Mouse (Mus musculus): ENCODE data around the gene Fbf1. TPM values are rescaled to one million over a fixed set of nuclear protein-coding genes. Genes with fewer than 3 reads are reported as not detected.
"Not testable (repeated sequence)": the region's sequence is repeated elsewhere in the genome, so short reads cannot be mapped to it uniquely, and the experiment has no call there.

The Fbf1 gene
- polyA plus RNA-seq, 1 experiment, result 26.4 TPM

DNA sequence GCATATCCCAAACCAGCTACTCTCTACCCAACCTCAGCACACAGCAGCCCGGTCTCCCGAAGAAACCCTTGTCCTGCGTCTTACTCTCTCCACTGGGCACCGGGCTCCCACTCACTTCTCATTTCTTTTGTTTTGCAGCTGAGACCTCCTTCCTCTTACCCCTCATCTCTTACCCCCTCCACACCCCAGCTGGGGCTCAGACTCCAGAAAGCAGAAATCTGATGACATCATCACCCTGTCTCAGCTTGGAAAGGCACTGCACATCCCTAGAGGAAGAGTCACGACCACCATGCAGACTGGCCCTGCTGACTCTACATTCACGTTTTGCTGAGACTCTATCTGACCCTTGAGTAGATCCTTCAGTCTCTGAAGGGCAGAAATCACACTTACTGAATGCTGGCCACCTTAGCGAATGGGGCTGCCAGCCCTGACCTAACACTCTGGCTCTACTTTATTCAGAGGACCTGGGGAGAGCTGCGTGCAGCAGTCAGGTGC, 37.9 kb downstream of the Fbf1 start:
- H3K4me3 ChIP-seq (ENCODE audit: insufficient read depth, low read length), result peak overlapping the region; percentile 65
- peaks cover 23% of the 10 kb centered on the region for H3K4me1 ChIP-seq (ENCODE audit: control insufficient read depth, insufficient read depth, low read length)
- TF ChIP-seq POLR2A (IDR thresholded peaks at IDR 0.05; ENCODE audit: borderline replicate concordance, low read depth, low read length) (no peak), CTCF (IDR thresholded peaks at IDR 0.05; ENCODE audit: low read depth, low read length) (no peak)
- H3K27ac ChIP-seq (ENCODE audit: insufficient read depth, low read depth, low read length), result peak overlapping the region; percentile 89

DNA sequence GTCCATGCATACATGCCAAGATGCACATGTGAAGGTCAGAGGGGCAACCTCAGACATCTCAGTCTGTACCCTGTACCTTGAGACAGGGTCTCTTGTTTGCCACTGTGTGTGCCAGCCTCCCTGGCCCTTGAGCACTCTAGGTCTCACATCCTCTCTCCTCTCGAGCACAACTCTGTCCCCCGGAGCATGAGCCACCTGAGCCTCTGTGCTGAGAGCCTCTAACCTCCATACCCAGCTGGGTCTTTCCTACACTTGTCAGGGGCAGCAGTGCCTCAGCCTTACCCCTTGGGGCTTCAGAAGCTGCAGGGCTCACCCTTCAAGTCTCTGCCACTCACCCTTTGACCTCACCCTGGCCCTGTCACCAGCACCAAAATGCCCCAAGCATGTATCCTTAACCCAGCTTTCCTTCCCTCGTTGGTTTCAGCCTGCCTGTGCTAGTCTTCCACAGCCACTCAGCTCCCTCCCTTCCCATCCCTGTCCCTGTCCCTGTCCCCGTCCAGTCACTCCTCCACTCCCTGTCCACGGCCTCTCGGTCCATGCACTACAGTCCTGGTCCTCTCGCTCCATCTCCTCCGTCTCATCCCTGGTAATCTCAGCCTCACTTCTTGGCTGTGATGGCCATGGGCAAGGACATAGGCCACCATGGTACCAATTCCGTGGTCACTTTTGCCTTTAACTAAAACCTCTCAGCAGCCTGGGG, 38.7 kb downstream of the Fbf1 start:
- peak overlapping the region; percentile 65 for H3K4me3 ChIP-seq (ENCODE audit: insufficient read depth, low read length)
- peaks cover 23% of the 10 kb centered on the region for H3K4me1 ChIP-seq (ENCODE audit: control insufficient read depth, insufficient read depth, low read length)
- no peak for TF ChIP-seq CTCF (IDR thresholded peaks at IDR 0.05; ENCODE audit: low read depth, low read length)
- no peak for TF ChIP-seq POLR2A (IDR thresholded peaks at IDR 0.05; ENCODE audit: borderline replicate concordance, low read depth, low read length)
- peak overlapping the region; percentile 66 for H3K27ac ChIP-seq (ENCODE audit: insufficient read depth, low read depth, low read length)

DNA sequence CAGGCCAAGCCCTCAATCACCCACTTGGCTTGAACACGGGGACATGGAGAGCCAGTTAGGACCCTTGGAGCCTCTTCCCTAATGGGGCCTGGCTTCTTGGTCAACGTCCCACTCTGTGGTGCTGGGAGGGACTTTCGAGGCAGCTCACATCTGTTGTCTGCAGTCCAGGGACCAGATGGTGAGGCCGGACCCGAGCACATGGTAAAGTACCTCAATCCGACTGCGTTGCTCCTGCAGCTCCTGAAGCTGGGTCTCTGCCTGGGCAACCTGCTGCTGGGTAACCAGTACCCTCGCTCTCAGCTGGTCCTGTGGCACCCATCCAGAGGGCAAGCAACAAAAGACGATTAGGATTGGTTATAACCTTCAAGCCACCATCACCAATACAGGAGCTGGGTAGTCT, 40.0 kb downstream of the Fbf1 start:
- Histone ChIP-seq H3K4me3 (ENCODE audit: insufficient read depth, low read length) (no peak overlapping the region), H3K27ac (ENCODE audit: insufficient read depth, low read depth, low read length) (no peak overlapping the region), H3K4me1 (ENCODE audit: control insufficient read depth, insufficient read depth, low read length) (peaks cover 23% of the 10 kb centered on the region)
- TF ChIP-seq CTCF (IDR thresholded peaks at IDR 0.05; ENCODE audit: low read depth, low read length) (no peak), POLR2A (IDR thresholded peaks at IDR 0.05; ENCODE audit: borderline replicate concordance, low read depth, low read length) (no peak)

DNA sequence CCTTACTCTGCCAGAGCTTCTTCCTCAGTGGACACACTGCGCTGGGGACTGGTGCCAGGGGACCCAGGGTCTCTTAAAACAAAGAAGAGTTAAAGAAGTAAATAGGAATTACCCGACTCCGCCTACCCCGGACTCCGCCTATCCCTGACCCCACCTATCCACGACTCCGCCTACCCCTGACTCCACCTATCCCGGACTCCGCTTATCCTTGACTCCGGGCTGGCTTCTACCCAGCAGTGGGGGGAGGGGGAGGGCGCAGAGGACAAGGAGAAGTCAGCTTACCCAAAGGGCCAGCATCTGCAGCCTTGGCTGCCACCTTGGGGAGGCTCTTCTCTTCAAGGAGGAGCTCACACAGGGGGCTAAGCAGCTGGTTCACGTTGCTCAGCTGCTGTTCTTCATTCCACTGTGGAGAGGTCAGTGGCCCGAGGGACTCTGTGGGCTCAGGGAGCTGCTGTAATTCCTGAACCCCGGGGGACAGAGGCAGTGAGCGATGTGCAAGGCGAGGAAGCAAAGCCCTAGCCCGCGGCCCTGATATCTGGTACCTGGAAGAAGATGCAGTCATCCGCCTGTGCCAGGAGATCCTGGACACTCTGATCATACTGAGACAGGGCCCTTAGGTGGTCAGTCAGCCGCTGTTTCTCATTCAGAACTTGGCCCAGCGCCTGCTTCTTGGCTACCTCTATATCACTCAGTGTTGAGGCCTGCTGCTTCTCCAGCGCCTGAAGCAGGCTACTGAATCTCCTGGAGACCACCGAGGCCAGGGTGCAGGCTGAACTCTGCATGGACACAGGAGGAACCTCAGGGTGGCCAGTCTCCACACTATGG, 40.6 kb downstream of the Fbf1 start, which contains the start of gene Trim47:
Trim47 (minus strand) TSS at position 55 of the 825 bp plus-strand sequence.
- peaks cover 17% of the 10 kb centered on the region for H3K4me1 ChIP-seq (ENCODE audit: control insufficient read depth, insufficient read depth, low read length)

DNA sequence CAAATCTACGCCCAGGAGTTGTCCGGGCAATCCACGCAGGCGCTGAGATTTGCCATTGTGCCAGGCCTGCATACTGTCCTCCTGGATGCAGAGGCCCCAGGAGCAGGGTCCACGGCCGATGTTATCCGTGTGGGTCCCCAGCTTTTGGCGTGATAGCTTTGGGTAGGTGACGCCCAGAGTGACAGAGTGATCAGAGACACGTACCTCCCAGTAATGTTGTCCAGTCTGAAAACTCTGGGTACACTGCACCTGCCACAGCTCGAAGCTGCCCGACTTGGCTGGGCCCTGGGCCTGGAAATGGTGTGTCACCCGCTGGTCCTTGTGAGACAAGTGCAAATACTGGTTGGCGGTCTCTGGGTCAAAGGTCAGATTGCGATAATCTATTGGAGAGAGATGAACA, 41.7 kb downstream of the Fbf1 start:
- H3K27ac ChIP-seq (ENCODE audit: insufficient read depth, low read depth, low read length), result no peak overlapping the region
- no peak overlapping the region for H3K4me3 ChIP-seq (ENCODE audit: insufficient read depth, low read length)
- peaks cover 8% of the 10 kb centered on the region for H3K4me1 ChIP-seq (ENCODE audit: control insufficient read depth, insufficient read depth, low read length)
- TF ChIP-seq CTCF (IDR thresholded peaks at IDR 0.05; ENCODE audit: low read depth, low read length), result no peak
- TF ChIP-seq POLR2A (IDR thresholded peaks at IDR 0.05; ENCODE audit: borderline replicate concordance, low read depth, low read length), result no peak

More for the DNA sequence above, 40.6 kb downstream of the Fbf1 start, which contains the start of gene Trim47:
- H3K4me3 ChIP-seq (ENCODE audit: insufficient read depth, low read length), result no peak within 1 kb of the TSS
- H3K27ac ChIP-seq (ENCODE audit: insufficient read depth, low read depth, low read length), result no peak within 1 kb of the TSS
- TF ChIP-seq POLR2A (IDR thresholded peaks at IDR 0.05; ENCODE audit: borderline replicate concordance, low read depth, low read length) (no peak), CTCF (IDR thresholded peaks at IDR 0.05; ENCODE audit: low read depth, low read length) (no peak)

DNA sequence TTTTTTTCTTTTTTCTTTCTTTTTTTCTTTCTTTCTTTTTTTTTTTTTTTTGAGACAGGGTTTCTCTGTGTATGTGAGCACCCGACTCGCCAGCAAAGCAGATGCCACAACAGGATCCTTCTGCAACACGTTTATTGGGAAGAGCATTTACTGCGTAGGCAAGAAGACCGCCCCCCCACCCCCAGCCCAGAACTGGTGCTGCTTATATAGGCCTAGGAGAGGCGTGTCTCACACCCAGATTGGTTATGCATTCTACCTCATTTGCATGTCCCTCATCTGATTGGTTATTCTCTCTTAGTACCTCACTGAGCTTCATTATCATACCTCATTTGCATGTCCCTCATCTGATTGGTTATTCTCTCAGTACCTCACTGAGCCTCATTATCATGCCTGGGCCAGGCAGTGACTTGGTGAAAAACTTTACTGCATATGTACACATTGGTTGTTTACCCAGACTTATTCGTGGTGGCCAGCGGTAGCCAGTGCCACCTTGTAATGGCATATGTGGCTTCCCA, 46.2 kb downstream of the Fbf1 start:
- not testable (repeated sequence) for H3K4me3 ChIP-seq (ENCODE audit: insufficient read depth, low read length); H3K4me1 ChIP-seq (ENCODE audit: control insufficient read depth, insufficient read depth, low read length); H3K27ac ChIP-seq (ENCODE audit: insufficient read depth, low read depth, low read length)

DNA sequence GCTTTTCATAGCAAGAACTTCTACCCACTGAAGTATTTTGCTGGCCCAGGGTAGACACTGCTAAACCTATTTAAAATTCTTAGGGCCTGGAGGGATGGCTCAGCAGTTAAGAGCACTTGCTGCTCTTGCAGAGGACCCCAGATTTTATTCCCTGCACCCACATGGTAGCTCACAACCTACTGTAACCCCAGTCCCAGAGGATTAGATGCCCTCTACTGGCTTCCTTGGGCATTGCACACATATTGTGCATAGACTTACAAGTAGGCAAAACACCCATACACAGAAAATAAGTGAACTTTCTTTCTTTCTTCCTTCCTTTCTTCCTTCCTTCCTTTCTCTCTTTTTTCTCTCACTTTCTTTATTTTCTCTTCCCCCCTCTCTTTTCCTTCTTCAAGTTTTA, 50.1 kb downstream of the Fbf1 start:
- Histone ChIP-seq H3K4me3 (ENCODE audit: insufficient read depth, low read length) (no peak overlapping the region), H3K27ac (ENCODE audit: insufficient read depth, low read depth, low read length) (no peak overlapping the region), H3K4me1 (ENCODE audit: control insufficient read depth, insufficient read depth, low read length) (no peaks in the 10 kb centered on the region)
- TF ChIP-seq CTCF (IDR thresholded peaks at IDR 0.05; ENCODE audit: low read depth, low read length) (no peak), POLR2A (IDR thresholded peaks at IDR 0.05; ENCODE audit: borderline replicate concordance, low read depth, low read length) (no peak)

DNA sequence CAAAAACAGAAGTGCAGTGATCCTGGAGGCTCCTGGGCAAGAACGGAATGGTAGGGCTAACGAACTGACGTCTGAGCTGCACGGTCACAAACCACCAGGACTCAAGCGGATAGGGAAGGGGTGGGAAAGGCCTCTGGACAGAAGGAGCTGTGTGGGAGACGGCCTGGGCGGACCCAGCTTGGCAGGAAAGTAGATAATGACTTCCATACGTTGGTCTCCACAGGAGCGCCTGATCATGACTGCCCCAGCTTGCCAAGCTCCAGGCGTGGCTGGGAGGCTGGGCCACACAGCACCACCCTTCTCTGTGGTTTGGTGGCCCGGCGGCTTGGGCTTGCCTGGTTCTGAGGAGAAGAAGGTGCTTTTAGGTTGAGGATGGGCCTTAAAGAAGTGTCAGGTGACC, 50.7 kb downstream of the Fbf1 start:
- TF ChIP-seq POLR2A (IDR thresholded peaks at IDR 0.05; ENCODE audit: borderline replicate concordance, low read depth, low read length), result no peak
- no peak for TF ChIP-seq CTCF (IDR thresholded peaks at IDR 0.05; ENCODE audit: low read depth, low read length)
- peaks cover under 1% of the 10 kb centered on the region; the same call in 1 of the 2 replicates for H3K4me1 ChIP-seq (ENCODE audit: control insufficient read depth, insufficient read depth, low read length)
- no peak overlapping the region for H3K27ac ChIP-seq (ENCODE audit: insufficient read depth, low read depth, low read length)
- H3K4me3 ChIP-seq (ENCODE audit: insufficient read depth, low read length), result no peak overlapping the region

DNA sequence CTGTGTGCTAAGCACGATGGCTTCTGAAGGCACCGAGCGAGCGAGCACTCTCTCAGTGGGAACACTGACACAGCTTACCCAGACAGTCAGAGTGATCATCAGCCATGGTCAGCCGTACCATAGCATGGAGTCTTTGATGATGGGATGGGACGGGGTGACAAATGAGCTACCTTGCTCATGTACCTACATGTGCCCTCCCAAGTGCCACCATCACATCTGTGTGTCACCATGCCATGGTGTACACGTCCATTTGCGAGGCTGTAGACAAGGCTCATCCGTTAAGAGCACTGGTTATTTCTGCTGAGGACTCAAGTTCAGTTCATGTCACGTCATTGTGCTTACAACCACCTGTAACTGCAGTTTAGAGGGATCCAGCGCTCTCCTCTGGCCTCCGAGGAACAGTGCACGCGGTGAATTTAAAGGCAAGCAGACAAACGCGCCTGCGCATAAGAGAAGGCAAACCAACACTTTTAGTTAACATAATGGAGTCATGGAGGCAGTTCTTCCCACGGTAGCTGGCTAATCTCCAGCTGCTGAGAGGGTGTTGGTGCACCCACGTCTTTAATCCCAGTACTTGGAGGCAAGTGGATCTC, 56.3 kb downstream of the Fbf1 start:
- H3K4me3 ChIP-seq (ENCODE audit: insufficient read depth, low read length), result no peak overlapping the region
- TF ChIP-seq POLR2A (IDR thresholded peaks at IDR 0.05; ENCODE audit: borderline replicate concordance, low read depth, low read length), result no peak
- peak; percentile 8; the same call in 1 of the 2 replicates for TF ChIP-seq CTCF (IDR thresholded peaks at IDR 0.05; ENCODE audit: low read depth, low read length)
- peak overlapping the region; percentile 99; the same call in 1 of the 2 replicates for H3K27ac ChIP-seq (ENCODE audit: insufficient read depth, low read depth, low read length)
- peaks cover 23% of the 10 kb centered on the region for H3K4me1 ChIP-seq (ENCODE audit: control insufficient read depth, insufficient read depth, low read length)

Measured in bone marrow macrophage, adult 2 months (primary cell).